Mouse (Mus musculus): ENCODE measurements around the gene Exoc6.
"Not testable (repeated sequence)": the region's sequence is repeated elsewhere in the genome, so short reads cannot be mapped to it uniquely, and the experiment has no call there.

Gene Exoc6

DNA sequence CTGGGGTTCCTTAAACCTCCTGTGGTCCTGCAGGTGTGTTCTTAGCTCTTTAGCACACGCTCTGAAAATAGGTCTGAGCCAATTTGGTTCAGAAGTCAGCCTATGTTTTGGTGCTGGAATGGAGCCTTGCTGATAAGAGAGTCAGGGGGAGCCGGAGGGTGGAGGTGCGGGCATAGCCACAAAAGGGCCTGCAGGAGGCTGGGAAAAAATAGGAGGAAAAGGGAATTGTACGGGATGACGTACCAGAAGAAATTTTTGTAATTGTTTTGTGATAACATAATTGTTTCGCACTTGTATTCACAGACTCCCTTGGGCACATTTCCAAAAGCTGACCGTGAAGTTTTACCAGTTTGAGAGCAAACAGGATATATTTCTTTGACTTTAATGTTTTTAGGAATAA, 10.0 kb upstream of the Exoc6 start:
- DNase-seq, result no peak

DNA sequence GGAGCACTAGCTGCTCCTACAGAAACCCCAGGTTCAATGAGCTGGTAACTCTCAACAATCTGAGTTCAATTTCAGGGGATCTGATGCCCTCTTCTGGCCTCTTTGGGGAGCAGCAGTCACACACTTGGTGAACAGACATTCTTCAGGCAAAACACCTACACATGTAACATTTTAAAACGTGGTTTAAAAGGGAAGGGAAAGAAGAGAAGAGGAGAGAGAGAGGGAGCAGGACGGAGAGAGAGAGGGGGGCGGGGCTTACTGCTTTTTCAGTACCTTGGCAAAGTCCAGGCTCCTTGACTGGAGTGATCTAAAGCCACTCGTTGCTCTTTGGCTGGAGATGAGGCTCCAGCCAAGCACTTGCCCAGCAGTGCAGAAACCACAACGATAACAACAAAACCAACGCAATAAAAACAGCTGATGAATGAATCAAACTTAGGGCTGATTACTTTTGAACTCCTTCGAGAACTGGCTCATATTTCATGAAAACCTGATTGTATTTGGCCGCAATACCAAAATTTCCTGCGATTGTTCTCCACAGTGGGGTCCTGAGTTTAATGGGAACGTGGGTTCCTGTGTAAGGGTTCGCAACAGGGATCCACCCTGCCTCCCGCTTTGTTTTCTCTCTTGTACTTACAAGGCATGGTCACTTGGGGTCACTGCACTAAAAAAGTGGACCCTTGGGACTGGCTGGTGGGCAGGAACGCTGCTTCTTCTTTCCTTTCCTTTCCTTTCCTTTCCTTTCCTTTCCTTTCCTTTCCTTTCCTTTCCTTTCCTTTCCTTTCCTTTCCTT, 6.5 kb upstream of the Exoc6 start:
- DNase-seq, result no peak

DNA sequence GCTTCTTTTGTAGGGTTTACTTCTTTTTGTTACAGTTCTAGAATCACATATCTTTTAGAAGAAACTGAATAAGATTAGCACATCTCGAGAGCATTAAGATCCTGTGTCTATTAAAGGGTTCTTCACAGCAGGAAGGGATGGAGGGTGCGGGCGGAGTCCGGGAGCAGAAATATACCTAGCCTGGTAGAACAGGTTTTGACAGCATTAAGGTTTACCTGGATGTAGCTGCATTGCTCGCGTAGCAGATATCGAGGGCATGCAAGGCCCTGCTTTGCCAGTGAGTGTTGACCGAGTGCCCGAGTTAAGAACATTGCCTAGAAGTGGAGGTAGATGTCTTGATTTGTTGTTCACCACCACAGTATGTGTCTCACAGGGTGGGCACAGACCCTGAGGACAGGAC, 5.7 kb upstream of the Exoc6 start:
- DNase-seq, result no peak

DNA sequence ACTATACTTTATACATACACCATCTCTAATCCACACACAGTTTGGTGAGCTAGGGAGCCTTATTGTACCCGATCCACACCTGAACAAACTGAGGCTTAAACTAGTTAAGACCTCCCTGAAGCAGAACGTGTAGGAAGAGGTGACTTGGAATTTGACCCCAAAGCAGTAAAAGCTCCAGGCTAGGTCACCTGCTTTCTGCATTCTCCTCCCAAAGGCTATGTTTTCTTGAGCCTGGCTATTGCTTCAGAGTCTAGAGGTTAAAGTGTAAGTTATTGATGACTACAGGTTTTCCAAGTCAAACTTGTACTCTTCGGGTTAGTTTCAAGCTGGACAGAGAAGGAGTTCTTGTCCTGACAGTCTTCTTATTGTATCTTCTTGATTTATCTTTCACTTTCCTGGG, 5.0 kb upstream of the Exoc6 start:
- no peak for DNase-seq

DNA sequence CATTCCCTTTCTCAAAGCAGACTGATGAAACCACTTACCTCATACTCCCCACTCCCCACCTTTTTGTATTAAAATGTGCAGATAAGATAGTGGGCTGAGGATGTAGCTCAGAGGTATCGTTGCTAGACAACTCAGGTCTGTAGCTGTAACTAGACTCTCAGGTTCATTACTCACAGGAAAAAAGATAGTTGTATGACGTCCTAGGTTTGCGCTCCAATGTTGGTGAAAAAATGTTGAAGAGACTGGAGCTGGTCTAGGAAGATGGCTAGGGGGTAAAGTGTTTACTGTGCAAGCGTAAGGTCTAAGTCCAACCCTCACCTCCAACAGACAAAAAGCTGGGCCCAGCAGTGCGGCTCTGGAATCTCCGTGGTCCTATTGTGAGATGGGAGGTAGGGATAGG, 4.5 kb upstream of the Exoc6 start:
- DNase-seq, result no peak

DNA sequence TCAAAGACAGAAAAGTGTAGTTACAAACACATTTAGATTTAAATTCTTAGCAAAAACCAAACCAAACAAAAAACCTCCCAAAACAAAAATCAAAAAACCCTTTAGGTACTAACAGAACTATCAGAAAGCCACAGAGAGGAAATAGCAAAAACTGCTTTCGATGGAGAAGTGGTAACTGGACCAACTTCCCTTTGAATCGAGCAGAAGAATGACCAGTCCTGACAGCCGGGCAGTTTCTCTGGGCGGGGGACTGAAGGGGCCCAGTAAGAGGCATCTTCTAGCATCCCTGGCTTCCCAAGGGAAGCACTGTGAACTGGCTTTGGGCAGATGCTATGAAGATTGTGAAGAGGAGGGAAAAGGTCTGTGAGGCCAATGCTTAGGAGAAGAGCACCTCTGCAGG, 3.4 kb upstream of the Exoc6 start:
- DNase-seq, result no peak

DNA sequence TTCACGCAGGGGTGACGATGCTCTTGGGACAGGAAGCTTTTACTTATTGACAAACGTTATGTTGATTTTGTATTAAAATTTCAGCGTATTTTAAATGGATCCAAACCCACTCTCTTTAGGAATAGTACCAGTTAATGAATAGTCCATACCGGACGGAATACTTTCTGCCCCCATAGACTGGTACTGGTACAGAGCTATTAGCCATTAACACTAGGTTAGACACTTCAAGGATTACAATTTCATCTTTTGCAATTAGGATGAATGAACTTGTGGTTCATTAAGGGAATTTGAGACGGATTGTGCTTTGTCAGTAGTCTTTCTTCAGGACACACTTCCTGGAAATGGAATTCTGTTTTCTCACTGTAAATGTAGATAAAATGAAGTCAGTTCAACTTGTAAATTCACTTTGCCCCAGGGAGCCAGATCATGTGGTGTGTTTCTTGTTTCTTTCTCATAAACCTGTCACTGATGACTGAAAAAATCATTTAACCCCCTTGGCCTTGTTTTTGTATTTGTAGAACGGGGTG, 885 bp downstream of the Exoc6 start:
- no peak for DNase-seq

DNA sequence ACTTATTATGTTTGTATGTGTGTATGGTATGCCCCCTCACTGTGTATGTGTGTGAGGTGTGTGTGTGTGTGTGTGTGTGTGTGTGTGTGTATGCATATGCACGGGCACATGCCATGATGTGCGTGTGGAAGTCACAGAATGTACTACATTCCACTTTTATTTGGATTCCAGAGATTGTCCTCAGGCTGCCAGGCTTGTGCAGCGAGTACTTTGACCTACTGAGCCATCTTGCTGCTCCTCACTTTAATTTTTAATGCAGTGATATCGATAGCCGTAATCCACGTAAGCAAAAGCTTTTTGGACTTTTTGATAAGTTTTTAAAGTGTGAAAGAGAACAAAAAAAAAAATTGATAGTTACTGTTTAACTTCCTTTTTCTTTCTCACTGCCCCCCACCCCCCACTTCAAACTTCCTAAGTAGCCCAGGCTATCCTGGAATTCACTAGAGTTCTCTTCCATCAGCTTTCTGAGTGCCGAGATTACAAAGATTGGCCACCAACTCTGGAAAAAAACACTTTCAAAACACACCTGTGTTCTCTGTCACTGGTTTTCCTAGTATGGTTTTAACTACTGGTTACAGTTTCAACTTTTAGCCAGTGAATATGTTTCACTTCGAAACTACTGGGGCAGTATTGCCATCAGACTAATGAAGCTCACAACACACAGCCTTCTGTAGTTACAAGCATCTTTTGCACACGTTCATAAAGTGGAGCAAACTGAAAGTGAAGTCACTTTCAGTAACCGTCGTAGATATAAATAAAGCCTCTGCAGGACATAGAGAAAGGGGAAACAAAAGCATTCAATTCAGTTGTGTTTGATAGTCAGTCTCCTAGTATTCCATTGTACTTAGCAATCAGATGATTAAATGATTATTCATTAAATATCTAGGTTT, 3.4 kb downstream of the Exoc6 start:
- no peak for DNase-seq

DNA sequence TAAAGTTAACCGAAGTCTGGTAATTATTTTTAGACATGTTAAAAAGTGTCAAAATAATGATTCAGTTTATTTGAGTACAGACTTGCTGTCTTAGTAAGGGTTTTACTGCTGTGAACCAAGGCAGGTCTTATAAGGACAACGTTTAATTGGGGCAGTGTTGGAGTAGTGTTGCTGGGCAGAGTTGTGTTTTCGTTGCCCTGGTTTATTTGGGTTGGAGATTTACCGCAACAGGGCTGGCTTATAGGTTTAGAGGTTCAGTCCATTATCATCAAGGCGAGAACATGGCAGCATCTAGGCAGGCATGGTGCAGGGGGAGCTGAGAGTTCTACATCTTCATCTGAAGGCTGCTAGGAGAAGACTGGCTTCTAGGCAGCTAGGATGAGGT, 4.0 kb downstream of the Exoc6 start:
- DNase-seq, result not testable (repeated sequence)

DNA sequence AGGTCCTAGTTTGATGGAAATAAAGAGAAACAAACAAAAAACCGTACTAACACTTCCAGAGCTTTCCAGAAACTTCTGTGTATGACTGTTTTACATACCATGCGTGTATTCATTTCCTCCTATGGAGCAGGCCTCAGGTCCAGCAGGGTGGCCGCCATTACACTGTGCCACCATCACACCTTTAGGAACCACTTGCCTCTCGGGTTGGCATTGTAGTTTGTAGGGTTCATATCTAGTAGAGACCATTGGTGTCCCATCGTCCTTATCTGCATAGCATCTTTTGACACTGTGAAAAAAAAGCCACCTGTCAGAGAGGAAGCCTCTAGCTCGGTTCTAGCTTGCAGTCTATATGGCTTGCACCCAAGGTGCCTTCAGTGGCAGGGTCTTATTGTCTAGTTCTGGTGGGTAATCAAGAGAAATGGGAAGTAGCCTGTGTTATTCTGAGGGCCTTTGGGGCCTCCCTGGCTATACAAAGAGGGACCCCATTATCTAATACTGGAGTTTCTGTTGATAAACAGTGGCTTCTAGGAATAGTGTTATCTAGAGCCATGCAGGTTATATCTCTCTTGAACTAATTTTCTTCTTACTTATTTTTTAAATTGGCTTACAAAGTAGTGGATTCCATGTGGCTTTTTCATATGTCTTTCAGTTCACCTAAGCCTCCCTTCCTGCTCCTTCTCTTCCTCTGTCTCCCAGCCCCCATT, 5.8 kb downstream of the Exoc6 start:
- DNase-seq, result no peak

DNA sequence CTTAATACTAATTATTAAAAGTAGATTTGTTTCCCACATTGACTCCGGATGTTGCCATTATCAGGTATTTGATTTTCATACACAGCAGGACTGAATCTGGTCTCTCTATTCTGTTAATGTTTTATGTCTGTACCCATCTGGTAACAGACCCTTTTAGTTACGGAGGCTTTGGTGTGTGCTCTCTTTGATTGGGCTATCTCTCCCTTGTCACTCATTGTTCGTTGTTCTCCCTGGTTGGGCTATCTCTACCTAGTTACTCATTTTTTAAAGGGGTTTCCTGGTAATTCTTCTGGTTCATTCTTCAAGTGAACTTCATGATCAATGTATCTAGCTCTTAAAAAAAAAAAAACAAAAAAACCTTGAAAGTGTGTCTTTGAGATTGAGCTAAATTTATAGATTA, 7.7 kb downstream of the Exoc6 start:
- no peak for DNase-seq

DNA sequence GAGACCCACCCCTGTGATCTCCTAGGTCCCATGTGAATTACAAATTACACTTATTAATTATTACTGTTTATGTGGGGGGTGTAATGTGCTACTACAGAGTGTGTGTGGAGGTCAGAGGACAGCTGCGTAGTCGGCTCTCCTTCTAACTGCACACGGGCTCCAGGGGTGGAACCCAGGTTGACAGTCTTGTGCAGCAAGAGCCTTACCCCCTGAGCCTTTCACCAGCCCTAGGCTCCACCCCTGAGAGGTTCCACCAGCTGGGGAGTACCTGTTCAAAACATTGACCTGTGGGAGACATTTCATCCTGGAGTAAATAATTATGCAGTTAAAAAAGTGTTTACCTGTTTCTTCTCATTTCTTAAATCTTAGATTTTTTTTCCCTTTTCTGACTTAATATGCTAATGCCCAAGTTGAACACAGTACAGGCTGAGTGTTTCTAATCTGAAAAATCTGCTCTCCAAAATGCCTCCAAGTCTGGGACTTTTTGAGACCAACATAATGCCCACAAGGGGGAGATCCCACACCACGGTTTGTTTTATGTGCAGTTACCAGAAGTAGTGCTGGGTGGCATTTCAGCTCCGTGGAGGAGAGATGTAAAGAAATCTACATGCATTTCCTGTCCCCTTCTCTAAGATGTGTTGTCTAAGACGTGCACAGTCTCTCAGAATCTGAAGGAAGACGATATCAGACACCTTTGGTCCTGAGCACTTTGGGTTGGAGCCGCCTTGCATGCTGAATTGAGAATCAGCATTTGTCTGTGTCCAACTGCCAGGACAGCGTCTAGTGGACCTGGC, 9.3 kb downstream of the Exoc6 start:
- no peak for DNase-seq

DNA sequence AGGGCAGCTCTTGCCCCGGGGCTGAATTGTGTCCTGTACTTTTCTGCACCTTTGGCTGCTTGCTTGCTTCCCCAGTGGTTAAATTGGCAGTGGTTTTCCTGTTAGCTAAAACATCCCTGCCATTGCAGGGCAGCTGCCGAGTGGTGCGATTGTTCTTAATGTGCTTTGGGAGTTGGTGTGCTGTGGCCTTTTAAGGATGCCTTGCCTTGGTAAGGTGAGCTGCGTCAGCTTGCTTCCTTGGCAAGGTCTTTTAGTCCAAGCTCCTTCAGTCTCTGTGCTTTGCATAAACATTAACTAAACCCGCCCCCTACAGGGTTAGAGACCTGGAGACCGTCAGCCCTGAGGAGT, 9.8 kb downstream of the Exoc6 start:
- DNase-seq, result no peak

DNA sequence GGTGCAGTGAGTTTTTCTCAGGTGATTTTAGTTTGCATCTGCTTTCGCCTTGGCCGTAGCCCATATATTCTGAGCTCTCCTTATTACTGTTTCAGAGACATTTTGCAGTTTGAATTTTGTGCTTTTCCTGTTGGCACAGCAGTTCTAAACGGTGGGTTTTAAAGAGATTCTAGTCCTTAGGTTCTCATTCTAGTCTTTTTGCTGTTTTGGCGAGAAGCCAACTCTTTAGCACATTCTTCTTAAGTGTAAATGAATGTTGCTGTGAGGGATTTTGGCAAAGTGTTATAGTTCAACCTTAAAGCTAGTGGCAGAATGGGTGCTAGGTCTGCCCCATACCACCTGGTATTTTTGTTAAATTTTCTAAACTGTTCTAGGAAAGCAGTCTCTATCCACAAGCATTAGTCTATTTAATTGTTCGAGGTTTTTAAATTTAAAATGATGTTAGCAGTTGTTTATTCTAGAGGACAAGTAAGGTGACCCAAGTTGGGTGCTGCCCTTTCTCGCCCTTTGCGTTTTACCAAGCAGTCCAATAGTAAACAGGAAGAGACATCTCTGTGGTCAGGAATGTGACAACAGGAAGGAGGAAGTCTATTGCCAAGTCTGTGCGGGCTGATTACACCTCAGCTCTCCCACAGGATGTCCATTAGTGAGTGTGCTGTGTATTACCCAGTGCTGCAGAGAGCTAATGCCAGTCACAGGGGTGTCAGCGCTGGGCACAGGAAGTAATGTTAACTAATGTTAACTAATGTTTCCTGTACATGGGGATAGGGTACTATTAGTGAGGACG, 11.1 kb downstream of the Exoc6 start:
- no peak for DNase-seq

DNA sequence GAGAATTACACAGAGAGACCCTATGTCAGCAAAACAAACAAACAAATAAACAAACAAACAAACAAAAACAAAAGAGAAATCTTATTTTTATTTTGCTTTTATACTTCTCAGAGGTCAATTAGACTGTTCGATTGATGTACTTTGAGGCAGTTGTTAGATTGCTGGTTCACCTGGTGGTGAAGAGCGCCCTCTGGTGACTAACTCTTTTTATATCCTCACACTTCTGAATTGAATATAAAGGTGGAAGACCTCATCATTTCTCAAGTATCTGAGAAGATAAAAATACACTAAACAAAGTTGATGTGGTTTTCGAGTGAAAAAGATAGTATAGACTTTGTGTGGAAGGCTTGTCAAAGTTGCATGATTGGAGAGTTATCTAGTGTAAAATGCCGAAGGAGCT, 13.5 kb downstream of the Exoc6 start:
- no peak for DNase-seq

DNA sequence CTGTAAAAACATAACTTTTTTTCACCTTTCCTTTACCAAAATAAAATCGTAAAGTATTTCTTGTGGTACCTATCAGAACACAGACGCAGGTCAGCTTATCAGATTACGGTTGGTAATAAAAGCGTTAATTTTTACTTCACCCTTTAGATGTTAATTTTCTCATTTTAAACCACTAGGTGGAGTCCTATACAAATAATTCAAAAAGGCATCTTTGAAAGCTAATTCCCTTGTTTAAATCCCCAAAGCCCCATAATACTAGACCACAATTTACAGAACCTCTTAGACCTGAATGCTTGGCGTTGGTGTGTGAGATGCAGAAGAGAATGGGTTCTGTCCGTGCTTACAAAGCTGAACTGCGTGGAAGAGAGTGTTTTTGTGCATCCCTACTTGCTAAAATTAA, 15.6 kb downstream of the Exoc6 start:
- no peak for DNase-seq

DNA sequence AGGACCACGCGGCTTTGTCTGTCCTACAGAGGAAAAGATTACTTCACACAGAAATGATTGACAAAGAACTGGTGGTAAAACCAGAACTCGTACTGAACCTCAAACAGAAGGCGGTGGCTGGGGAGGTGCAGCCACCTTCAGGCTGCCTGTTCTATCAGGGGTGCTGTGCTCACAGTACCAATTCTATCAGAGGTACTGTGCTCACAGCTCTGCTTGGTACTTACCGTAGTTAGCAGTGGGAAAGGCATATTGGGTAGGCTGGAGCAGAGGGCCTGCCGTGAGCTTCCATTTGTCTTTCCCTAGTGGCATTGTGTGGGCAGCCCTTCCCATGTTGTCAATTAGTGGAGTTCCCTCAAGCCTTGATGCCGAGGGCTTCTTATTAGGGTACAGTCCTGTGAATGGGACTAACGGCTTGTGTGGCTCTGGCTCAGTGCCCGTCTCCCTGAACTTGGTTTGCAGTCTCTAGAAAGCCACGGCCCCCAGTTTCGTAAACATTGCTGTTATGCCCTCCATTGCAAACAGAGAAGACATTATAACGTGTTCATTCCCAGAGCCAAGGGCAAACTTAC, 19.1 kb downstream of the Exoc6 start:
- no peak for DNase-seq

DNA sequence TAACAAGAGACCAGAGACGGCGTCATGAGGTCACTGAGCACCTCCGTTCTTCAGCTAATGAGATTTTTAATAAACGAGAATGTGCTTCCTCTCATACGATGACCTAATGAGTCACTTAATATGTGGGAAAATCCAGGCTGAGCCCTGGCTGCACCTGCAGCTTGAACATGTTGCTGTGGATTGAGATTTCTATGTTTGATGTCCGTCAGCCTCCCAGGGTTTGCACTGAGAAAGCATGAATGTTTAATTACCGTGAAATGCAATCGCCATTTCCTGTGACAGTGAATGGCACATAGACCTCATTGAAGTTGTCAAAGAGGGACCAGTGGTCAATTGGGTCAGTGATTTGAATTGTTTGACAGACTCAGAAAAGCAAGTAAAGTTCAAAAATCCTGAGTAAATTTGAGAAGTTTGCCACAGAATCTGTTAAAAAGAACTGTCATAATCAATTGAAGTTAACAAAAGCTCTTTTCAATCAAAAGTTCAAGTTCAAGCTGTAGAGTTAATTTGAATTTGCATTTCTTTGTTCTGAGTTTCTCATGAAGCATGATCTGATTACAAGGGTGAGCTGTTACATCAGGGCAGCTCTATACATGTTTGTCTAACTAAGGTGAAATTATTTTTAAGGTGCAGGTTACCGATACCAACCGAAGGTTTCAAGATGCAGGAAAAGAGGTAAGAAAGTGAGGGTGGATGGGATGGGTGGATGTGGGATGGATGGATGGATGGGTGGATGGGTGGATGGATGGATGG, 20.9 kb downstream of the Exoc6 start:
- no peak for DNase-seq

DNA sequence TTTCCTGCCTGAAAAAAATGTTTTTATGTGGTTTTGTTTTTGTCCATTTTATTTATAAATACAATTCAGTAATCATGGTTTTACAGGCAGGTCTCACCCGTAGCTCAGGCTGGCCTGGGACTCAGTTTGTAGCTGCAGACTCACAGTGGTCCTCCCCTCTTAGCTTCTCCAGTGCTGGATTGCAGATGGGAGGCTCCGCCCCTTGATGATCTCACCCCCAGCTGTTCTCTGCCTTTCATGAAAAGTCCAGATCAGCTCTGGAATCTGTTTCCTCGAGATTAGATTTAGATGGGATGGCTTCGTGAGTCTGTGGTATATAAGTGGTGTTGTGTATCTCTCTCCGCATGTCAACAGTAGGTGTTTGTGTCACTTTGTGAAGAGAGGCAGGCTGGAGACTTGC, 24.6 kb downstream of the Exoc6 start:
- DNase-seq, result no peak

DNA sequence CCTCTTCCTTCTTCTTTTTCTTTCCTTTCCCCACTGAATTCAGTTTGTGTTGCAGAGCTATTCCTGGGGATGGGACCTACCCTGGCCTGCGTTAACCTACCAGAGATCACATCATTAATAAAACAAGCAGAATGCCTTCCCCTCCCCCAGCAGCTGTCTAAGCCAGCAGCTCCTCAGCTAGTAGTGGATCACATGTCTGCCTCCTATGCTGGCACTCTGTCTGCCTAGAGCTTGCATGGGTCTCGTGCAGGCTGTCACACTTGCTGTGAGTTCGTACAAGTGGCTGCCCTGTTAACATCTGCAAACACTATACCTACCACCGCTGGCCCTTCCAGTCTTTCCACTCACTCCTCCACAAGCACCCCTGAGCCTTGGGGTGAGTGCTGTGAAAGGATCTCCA, 29.4 kb downstream of the Exoc6 start:
- no peak for DNase-seq

DNA sequence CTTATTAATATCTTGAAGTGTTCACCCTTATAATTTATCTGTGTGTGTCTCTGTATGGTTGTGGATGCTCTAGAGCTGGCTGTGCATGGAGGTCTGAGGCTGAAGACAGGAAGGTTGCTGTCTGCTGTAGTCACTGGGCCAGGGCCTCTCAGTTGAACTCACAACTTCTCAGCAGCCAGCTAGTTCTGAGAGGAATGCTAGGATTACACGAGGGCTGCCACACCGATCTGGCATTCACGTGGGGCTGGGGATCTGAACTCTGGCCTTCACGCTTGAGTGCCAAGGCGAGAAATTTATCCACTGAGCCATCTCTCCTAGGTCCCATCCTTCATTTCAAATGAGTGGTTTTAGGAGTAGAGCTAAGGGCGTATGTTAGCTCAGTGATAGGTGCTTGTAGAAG, 30.2 kb downstream of the Exoc6 start:
- DNase-seq, result no peak

Data from spleen, adult 18-20 months (tissue).